Mouse (Mus musculus) adrenal gland, postnatal 0 days (tissue): ENCODE measurements around the gene Tekt1. TPM values are rescaled to one million over a fixed set of nuclear protein-coding genes. Genes with fewer than 3 reads are reported as not detected.

ENCODE experiments used
- microRNA-seq: library from miRNA; unstranded; fragments of <30 nt; microRNA quantifications from one replicate; pipeline ENCODE4, GENCODE M21; 2016; ENCODE audit warnings: borderline replicate concordance; ENCODE audit not compliant: insufficient number of aligned reads
- polyA plus RNA-seq: library from polyadenylated mRNA; unstranded; fragments of >200 nt; fragmentation: Nextera tagmentation; extraction: Ambion mirVana; gene quantifications from 2 replicates; pipeline ENCODE4 v1.2.1, GENCODE M21; 2015

Gene Tekt1
- polyA plus RNA-seq = 0.52 and 0.87 TPM in 2 replicates

DNA sequence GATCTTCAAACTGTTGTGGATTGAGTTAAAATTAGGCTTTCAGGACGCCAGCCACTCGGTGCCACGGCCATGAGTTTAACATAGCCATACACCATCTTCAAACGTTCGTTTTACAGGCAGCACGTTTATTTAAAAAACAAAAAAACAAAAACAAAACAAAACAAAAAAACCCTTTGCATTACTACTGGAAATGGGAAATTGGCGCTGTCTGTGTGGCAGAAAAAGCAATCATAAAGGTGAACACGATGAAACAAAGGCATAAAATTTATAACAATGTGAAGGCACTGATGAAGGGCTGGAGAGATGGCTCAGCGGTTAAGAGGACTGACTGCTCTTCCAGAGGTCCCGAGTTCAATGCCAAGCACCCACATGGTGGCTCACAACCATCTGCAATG is at the start of gene Tekt1:
Tekt1 (minus strand) TSS at position 96 of the 395 bp plus-strand sequence.

DNA sequence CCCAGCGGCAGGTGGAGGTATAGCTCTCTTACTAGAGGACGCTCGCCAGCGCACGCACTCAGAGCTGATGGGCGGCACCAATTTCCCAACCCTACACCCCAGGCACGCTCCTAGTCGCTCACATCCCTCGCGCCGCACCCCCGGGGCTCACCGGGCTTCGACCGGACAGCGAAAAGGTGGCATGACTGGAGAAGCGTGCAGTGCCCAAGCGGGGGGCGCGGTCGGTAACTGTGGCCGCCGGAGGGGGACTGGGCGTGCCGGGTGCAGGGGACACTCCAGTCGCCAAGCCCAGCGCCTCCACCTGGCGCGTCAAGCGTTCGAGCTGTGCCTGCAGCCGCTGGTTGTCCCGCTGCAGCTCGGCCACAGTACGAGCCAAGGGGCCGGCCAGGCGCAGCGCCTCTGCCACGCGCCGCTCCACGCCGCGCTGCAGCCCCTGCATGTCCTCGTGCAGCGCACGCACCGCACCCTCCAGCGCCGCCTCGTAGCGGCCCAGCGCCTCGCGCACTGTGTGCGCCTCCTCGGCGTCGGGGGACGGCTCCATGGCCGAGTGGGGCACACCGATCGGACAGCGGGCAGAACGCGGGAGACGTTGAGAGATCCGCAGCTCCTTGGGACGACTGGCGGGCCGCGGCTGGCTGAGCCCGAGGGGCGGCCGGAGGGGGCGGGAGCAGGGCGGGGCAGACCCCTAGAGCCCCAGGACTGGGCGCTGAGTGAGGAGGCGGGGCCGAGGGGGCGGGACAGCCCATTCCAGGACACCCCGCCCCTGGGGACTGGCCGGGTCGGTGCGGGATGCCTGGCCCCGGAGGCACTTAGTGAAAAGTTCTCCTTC is 49.1 kb upstream of the Tekt1 start, which contains the start of gene Smtnl2:
Smtnl2 (minus strand) TSS at position 621 of the 829 bp plus-strand sequence.

DNA sequence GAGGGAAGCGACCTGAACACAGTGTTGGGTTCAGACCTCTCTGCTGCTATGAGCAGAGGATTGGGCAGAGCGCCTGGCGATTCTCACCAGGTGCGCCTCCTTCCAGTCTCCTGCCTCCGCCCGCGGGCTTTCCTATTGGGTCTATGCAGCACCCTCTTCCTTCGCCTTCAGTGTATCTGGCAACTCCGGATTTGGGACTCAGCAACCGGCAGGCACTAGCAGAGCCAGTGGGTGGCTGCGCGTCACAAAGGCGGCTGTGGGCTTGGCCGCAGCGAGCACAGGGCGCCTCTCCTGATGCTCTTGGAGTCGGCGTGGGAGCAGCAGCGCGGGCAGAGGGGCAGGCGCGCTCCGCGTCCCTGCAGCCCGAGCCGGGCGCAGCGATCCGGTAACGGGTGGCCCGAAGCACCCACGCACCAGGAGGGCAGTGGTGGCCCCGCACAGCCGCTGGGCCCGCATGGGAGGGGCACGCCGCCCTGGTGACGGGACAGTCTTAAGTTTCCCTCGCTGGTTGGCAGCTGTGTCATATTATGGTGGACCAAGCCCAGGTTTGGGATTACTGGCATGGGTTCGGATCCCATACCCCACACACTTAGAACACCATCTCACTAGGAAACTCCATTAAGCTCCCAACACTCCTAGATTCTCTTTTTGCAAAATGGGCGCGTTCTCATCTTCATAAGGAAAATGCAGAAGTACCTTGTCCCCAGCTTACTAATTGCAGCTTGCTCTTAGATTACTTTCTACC is 47.9 kb downstream of the Tekt1 start, which contains the start of gene Fbxo39:
Fbxo39 (plus strand) TSS at position 294 of the 745 bp plus-strand sequence.

DNA sequence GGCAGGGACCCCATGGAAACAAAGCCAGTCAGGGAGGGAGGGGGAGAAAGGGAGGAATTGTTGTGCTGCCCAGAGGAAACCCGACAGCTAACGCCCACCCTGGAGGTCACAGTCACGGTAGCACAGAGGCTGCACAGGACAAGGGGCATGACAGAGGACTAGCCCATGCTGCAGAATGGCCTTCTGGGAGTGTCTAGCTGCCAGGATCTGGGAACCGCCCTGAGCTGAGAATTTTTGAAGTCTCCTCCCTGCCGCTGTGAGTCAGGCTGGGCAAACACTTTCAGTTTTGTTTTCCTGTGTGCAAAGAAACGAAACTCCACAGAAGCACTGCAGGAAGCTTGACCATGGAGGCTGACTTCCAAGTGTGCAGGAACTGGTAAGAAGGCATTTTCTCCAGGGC is 60.9 kb downstream of the Tekt1 start, which contains the start of gene Xaf1:
Xaf1 (plus strand) TSS at position 296 of the 400 bp plus-strand sequence.

Small RNAs within 50 kb of the gene (microRNA-seq; reads per million reads assigned to microRNA genes)
- gene Mir6338 = not detected

Other genes starting within 250 kb of the Tekt1 start
- 0.07 and 0.16 TPM in 2 replicates for gene Pitpnm3, start 226.7 kb downstream of the Tekt1 start, polyA plus RNA-seq
- gene Gm43951, start 155.6 kb downstream of the Tekt1 start, polyA plus RNA-seq = 0.05 and 0.07 TPM in 2 replicates
- gene 4933427D14Rik, start 155.0 kb downstream of the Tekt1 start, polyA plus RNA-seq = 6.8 and 8.3 TPM in 2 replicates
- gene Txndc17, start 154.9 kb downstream of the Tekt1 start, polyA plus RNA-seq = 214 and 269 TPM in 2 replicates
- 54.8 and 92.9 TPM in 2 replicates for gene Med31, start 146.8 kb downstream of the Tekt1 start, polyA plus RNA-seq
- 0.18 TPM in 1 of 2 replicates, not detected in the other for gene Slc13a5, start 95.2 kb downstream of the Tekt1 start, polyA plus RNA-seq
- 76.5 and 82.7 TPM in 2 replicates for gene Xaf1, start 60.8 kb downstream of the Tekt1 start, polyA plus RNA-seq
- 0.11 TPM in 1 of 2 replicates, not detected in the other for gene Fbxo39, start 48.0 kb downstream of the Tekt1 start, polyA plus RNA-seq
- 17.9 and 22.4 TPM in 2 replicates for gene Smtnl2, start 49.3 kb upstream of the Tekt1 start, polyA plus RNA-seq
- 0.60 and 0.83 TPM in 2 replicates for gene Ggt6, start 73.1 kb upstream of the Tekt1 start, polyA plus RNA-seq
- gene Mybbp1a, start 78.9 kb upstream of the Tekt1 start, polyA plus RNA-seq = 39.7 and 61.8 TPM in 2 replicates
- 1.8 and 2.5 TPM in 2 replicates for gene Spns2, start 127.5 kb upstream of the Tekt1 start, polyA plus RNA-seq
- gene Spns3, start 188.1 kb upstream of the Tekt1 start, polyA plus RNA-seq = 0.14 and 0.37 TPM in 2 replicates
- gene Ube2g1, start 244.8 kb upstream of the Tekt1 start, polyA plus RNA-seq = 44.7 and 62.7 TPM in 2 replicates